Mouse (Mus musculus) kidney, postnatal 10 days (tissue): ENCODE data around the gene Fuk.
"Not testable (repeated sequence)": the region's sequence is repeated elsewhere in the genome, so short reads cannot be mapped to it uniquely, and the experiment has no call there.

Experiments
- DNase-seq: peaks from one replicate; pipeline ENCODE4 v3.0.0; 2021; ENCODE audit warnings: mixed read lengths

Gene Fuk

GRCm38 (mm10) chr8:110918460-110918859 lies 16.2 kb upstream of the Fuk start:
- DNase-seq = no peak

DNA sequence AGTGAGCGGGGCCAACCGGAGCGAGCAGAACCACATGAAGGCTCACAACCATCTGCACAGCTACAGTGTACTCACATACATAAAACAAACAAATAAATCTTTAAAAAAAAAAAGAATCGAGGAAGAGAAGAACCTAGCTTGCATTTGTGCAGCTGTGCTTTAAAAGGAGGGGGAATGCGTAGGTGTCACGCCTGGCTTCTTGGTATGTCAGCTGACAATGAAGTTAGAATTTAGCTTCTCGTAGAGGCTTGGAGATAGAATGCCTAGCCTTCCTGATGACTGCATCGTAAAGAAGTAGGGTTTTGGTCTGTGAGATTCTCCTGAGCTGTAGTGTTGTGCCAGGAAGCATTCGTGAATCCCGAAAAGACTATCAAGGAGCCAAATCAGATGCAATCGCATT lies 15.7 kb upstream of the Fuk start:
- no peak for DNase-seq

DNA sequence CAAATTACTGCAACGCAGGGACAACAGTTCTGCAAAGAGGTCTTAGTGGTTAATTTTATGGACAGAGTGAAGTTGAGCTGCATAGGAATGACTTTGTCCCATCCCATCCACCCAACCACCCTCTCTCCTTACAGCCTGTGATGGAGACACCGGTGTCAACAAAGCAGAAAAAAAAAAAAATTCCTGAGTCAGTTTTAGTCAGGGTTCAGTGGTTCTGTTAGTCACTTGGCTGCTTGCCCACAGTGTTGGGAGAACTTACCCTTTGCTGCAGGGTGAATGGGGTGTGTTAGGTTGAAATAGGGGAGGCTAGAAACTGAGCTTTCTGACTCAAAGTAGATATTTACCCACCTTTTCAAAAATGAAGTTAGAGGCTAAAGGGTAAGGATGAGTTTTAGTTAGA lies 15.1 kb upstream of the Fuk start:
- DNase-seq = peak; percentile 91

- DNase-seq = no peak
Measured at GRCm38 (mm10) chr8:110911576-110912570, 9.6 kb upstream of the Fuk start.

- not testable (repeated sequence) for DNase-seq
Measured at GRCm38 (mm10) chr8:110909850-110910249, 7.6 kb upstream of the Fuk start.

- DNase-seq = no peak
Measured at GRCm38 (mm10) chr8:110906682-110907081, 4.4 kb upstream of the Fuk start.

GRCm38 (mm10) chr8:110905404-110905803 lies 3.1 kb upstream of the Fuk start:
- no peak for DNase-seq

- DNase-seq = no peak
Measured at GRCm38 (mm10) chr8:110902579-110902965, 284 bp upstream of the Fuk start.

GRCm38 (mm10) chr8:110901056-110901455 lies 1.2 kb downstream of the Fuk start:
- DNase-seq = no peak

GRCm38 (mm10) chr8:110897495-110897894 lies 4.8 kb downstream of the Fuk start:
- DNase-seq = no peak

- no peak for DNase-seq
Measured at GRCm38 (mm10) chr8:110895812-110896211, 6.5 kb downstream of the Fuk start.

DNA sequence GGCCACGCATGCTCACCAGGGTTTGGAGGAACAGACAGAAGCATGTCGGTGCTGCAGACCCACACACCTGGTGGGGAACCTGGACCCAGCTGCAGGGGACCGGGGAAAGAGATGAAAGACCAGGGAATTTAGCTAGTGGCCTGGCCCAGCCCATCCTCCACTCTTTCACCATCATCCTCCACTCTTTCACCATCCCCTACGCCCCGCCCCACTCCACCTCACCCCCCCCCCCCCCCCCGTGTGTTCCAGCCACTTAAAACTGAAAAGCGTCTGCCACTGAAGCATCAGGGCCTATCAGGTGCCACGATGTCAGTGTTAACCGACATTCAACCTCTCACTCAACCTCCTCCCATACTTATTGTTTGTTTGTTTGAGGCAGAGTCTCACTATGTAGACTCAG lies 7.0 kb downstream of the Fuk start:
- DNase-seq = no peak

DNA sequence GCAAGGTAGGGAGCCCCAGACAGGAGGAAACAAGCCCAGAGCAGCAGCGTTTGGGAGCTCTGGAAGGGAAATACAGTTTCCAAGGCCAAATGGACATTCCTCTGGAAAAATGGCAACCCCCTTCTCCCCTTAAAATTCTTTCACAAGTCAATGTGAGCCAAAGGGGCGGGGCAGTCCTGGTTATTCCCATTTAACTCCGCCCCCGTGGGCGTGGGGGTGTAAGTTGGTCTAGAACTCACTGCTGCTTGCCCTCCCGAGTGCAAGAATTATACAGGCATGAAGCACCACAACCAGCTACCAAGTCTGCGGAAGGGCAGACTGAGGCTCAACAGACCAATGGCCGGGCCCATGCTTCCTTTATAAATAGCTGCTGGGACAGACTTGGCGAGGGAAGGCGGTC lies 7.4 kb downstream of the Fuk start:
- no peak for DNase-seq

- no peak for DNase-seq
Measured at GRCm38 (mm10) chr8:110892913-110893312, 9.4 kb downstream of the Fuk start.

GRCm38 (mm10) chr8:110892040-110892439 lies 10.2 kb downstream of the Fuk start:
- DNase-seq = no peak

DNA sequence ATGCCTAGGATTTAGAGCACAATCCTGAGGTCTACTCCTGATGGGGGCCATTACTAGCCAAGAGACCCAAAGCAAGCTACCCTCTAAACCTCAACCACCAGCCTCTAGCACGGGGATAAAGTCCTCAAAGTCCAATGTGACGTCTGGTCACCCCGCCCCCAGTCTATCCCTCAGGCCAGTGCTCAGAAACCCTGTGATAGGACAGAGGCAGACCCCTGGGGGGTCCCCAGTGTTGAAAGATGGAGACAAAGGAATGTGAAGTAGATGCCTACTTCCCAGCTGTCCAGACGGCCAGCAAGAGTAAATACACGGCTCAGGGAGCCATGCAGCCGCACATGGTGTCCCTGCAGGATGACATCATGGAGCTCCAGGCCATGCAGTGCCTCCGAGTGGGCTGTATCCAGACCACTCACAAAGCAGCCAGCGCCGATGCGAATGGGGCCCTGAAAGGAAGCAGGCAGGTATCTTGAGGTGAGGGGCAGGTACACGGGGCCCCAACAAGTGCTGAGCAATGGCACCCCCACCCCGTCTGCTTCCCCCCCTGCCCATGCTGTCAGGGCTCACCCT lies 12.3 kb downstream of the Fuk start:
- no peak for DNase-seq

- no peak for DNase-seq
Measured at GRCm38 (mm10) chr8:110888860-110889259, 13.4 kb downstream of the Fuk start.

- no peak for DNase-seq
Measured at GRCm38 (mm10) chr8:110888441-110888840, 13.8 kb downstream of the Fuk start.

- DNase-seq = no peak
Measured at GRCm38 (mm10) chr8:110887551-110887950, 14.7 kb downstream of the Fuk start.

DNA sequence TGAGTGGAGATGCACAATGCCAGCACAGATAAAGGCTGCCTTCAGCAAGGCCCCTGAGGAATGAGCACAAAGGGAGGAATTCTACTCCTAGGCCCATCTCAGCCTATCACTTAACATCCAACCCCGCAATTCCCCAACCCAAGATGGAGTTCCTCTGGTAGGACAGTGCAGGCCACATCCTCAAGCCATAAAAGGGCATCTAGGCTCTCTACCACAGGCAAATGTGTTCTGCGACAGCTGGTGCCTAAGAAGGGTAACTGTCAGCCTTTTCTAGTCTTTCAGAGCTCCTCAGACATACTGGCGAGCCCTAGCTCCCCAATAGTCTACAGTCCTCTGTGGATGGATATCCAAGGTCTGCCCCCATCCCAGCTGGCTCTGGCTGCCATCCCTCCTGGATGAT lies 15.7 kb downstream of the Fuk start:
- DNase-seq = no peak

DNA sequence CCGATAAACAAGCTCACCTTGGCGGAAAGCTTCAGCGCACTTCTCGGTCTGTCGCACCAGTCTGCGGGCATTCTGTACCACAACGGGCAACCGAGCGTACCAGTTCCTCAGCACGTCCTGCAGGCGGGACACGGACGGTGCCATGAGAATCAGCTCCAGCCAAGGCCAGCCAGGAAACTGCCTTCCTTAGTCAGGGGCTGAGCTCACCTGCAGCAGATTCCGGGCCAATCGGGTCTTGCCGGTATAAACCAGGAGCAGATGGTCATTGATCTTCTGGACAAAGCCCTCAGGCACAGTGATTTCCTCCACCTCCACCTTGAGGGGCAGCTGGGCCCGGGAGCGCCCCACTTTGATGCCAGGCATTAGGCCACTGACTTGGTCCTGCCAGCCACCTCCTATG lies 18.5 kb downstream of the Fuk start:
- no peak for DNase-seq

- no peak for DNase-seq
Measured at GRCm38 (mm10) chr8:110881741-110882310, 20.5 kb downstream of the Fuk start.

DNA sequence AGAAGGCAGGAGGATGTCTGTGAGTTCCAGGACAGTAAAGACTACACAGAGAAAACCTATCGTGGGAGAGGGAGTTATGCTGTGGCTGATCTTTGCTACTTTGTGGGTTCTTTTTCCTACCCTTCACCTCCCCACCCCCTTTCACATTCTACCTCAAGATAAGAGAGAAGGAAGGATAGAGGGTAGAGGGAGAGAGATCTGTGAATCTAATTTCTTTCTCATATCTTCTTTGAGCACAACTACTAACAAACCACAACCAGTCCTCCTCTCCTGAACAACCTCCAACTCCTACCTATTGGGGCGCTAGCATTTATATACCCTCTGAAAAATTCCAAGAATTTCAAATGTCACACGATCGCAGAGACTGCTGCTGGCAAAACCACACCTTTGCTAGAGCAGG lies 24.4 kb downstream of the Fuk start:
- DNase-seq = no peak

- DNase-seq = no peak
Measured at GRCm38 (mm10) chr8:110870501-110870900, 31.8 kb downstream of the Fuk start.
